Mouse (Mus musculus): ENCODE data around the gene Cmya5.
"Not testable (repeated sequence)": the region's sequence is repeated elsewhere in the genome, so short reads cannot be mapped to it uniquely, and the experiment has no call there.

Cmya5 gene

DNA sequence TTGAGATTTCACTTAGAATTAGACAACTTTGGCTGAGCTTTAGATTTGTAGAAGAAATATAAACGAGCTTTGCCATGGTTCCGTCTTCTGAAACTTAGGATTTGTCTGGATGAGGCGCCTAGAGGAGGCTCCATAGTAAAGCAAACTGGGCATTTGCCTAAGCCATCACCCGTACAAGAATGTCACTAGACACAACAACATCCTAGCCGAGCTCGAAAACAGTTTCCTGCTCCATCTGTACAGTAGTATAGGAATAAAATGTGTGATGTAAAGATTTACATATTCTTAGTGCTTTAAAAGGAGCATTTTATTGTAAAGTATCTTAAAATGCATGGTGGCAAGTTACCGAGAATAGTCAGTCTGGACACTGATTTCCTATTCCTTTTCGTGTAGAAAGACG is 22.2 kb downstream of the Cmya5 start:
- DNase-seq (ENCODE audit: low spot score): no peak

DNA sequence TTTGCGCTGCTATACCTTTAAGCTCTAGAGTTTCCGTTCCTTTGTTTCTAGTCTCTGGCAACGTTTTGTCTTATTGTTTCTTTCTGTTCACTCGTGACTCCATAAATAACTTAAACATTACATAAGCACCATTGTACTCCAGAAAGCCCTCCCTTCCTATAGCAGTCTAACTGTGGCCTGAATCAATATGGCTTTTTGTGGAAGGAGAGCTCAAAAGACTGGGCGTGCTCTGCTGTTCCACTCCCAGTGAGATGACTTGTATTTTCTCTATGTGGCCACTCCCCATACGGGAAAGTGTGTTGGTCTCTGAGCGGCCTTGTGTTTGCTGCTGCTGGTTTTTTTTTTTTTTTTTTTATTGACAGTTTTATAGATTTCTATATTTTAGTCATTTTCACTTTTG is 27.3 kb downstream of the Cmya5 start:
- DNase-seq (ENCODE audit: low spot score): no peak

DNA sequence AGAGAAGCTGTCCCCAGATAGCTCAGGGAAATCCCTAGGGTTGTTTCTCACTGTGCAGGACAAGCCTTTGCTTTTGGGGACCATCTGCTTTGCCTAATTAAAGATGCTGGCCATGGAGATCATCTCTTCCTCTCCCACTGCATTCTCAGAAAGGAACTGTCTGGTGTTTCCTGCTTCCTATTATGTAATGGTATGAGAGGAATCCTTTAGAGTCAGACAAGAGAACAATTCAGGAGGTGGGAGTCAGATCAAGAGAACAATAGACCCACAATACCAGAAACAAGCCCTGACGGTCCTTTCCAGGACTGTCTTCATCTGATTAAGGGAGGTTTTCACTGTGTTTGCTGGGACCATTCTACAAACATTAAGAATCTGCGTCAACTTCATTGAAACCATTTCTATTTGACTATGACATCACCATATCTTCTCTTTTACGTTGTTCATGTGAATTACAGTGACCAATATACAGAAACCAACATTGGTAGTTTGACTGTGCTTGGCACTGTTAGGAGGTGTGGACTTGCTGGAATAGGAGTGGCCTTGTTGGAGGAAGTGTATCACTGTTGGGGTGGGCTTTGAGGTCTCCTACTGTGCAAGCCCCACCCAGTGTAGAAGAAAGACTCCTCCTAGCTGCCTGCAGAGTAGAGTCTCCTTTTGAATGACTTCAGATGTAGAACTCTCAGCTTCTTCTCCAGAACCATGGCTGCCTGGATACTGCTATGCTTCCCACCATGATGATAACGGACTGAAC is 42.0 kb downstream of the Cmya5 start:
- no peak for DNase-seq (ENCODE audit: low spot score)

- no peak for DNase-seq (ENCODE audit: low spot score)
Measured at GRCm38 (mm10) chr13:93098596-93098995, 45.9 kb downstream of the Cmya5 start.

DNA sequence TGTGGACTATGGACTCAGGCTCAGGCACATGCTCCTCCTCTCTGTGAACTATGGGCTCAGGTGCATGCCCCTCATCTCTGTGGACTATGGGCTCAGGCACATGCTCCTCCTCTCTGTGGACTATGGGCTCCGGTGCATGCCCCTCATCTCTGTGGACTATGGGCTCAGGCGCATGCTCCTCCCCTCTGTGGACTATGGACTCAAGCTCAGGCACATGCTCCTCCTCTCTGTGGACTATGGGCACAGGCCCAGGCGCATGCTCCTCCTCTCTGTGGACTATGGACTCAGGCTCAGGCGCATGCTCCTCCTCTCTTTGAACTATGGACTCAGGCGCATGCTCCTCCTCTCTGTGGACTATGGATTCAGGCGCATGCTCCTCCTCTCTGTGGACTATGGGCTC is 47.9 kb downstream of the Cmya5 start:
- no peak for DNase-seq (ENCODE audit: low spot score)

GRCm38 (mm10) chr13:93095097-93095791 is 49.3 kb downstream of the Cmya5 start:
- no peak for DNase-seq (ENCODE audit: low spot score)

GRCm38 (mm10) chr13:93094204-93094935 is 50.2 kb downstream of the Cmya5 start:
- DNase-seq (ENCODE audit: low spot score): no peak

DNA sequence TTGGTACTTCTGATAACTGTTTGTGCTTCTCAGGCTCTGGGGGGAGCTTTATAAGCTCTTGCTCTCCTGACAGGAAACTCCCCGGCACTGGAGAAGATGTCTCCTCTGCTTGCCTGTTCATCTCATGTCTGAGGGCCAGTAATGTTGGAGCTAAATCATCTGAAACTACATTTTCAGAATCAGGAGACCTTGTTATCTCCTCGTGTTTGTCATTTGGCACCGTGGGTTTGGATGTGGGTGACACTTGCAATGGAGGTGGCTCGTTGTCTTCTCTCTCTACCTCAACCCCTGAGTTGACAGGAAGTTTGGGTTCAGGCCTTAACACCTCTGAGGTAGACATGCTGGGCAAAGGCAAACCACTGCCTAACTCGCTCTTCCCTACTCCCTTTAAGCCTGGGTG is 50.8 kb downstream of the Cmya5 start:
- no peak for DNase-seq (ENCODE audit: low spot score)

- DNase-seq (ENCODE audit: low spot score): no peak
Measured at GRCm38 (mm10) chr13:93092916-93093429, 51.6 kb downstream of the Cmya5 start.

- DNase-seq (ENCODE audit: low spot score): no peak
Measured at GRCm38 (mm10) chr13:93091866-93092455, 52.6 kb downstream of the Cmya5 start.

DNA sequence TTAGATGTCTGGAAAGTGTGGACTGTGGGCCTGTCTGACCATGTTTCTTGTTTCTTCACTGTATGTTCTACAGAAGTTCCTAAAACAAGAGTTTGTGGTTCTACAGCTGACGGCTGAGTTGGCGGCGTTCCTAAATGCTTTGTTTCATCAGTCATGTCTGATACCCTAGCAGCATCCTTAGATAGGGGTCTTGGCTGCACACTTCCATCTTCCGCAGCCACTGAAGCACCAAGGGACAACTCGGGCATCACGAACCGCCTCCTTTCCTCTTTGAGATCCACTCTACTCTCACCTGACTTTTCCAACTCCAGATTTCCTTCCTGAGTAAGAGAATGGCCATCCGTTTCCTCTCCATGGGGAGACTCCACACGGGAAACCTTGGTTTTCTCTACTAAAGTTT is 53.3 kb downstream of the Cmya5 start:
- no peak for DNase-seq (ENCODE audit: low spot score)

DNA sequence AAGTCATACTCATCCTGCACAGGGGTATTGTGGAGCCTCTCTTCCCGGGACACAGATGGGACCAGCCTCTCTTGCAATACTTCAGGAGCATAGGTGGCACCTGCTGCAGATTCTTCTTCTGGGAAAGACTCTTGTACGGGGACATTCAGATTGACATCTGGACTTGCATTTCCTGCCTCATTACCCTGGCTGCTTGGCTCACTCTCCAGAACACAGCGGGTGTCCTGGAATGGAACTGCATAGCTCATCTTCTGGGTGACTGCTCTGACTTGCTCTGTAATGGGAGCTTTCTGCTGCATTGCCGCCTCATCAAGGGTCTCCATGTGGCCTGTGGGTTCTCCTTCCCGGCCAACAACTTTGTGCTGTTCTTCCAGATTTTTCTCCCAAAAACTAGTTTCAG is 55.0 kb downstream of the Cmya5 start:
- no peak for DNase-seq (ENCODE audit: low spot score)

DNA sequence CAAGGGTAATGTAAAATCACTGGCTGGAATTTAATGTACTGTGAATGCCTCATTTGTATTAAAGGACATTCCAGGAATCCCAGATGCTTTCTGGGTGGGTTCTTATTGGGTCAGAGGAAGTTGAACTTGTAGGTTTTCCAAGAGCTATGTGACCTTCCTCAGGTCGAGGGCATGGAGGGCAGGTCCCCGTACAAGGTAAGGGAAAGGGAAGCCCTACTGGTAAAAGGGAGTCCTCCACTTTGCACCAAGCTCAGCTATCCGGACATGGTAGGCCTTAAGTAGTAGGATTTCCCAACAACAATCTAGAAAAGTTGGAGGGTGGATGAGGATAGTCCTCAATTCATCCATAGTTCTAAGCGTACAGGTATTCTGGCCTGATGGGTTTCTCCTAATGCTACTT is 58.8 kb downstream of the Cmya5 start:
- no peak for DNase-seq (ENCODE audit: low spot score)

GRCm38 (mm10) chr13:93082324-93082723 is 62.2 kb downstream of the Cmya5 start:
- DNase-seq (ENCODE audit: low spot score): not testable (repeated sequence)

DNA sequence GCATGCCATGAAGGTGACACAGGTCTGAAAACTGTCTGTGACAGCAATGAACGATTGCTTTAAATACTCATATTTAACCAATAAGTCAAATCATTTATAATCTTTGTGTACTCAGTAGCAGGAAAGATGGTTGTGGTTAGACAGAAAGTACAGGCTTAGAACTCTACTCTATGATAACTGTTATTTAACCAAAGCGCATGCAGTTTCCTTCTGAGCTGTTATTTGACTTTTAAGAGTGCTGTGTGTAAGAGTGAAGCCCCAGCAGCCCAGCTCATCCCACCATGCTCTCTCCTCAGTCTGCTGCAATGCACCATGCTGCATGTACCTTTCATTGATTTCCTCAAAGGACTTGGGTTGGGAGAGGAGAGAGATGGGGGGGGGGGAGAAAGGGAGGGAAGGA is 63.7 kb downstream of the Cmya5 start:
- no peak for DNase-seq (ENCODE audit: low spot score)

DNA sequence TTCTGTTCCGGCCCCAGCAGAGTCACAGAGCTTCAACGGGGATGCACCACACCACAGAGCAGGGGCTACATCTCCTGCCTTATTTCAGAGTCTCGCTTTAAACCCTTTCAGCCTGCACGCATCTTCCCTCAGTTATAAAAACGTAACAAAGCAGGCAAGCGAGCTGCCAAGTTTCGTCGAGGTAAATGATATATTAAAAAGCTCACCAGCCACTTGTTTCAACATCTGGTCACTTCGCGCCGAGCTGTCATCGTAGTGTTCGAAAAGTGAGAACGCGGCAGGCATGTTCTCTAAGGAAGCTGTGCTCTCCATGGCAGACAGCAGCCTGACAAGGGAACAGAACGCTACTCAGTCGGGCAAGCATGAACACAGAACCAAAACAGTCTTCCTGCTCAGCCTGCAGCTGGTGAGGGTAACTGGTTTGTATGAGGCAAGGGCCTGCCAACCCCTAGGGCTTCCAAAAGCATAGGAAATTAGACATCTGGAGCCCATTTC is 70.3 kb downstream of the Cmya5 start:
- no peak for DNase-seq (ENCODE audit: low spot score)

GRCm38 (mm10) chr13:93073595-93073994 is 70.9 kb downstream of the Cmya5 start:
- DNase-seq (ENCODE audit: low spot score): no peak

- no peak for DNase-seq (ENCODE audit: low spot score)
Measured at GRCm38 (mm10) chr13:93072871-93073411, 71.6 kb downstream of the Cmya5 start.

- DNase-seq (ENCODE audit: low spot score): no peak
Measured at GRCm38 (mm10) chr13:93070406-93070805, 74.1 kb downstream of the Cmya5 start.

DNA sequence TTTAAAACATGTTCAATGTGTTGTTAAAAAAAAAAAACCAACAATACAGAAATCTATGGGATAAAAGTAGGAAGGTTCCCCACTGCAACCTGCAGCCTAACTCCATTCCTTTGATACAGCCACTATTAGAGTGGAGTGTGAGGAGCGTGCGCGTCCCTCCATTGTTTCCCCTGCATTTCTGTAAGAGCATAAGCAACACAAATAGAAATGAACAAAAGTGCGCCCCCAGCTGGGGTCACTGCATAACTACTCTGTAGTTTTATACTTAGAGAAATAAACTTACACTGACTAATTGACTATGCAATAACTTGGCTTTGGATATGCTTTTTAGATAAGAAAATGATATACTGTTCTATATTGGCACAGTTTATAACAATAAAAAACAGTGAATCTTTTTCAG is 75.0 kb downstream of the Cmya5 start:
- DNase-seq (ENCODE audit: low spot score): no peak

DNA sequence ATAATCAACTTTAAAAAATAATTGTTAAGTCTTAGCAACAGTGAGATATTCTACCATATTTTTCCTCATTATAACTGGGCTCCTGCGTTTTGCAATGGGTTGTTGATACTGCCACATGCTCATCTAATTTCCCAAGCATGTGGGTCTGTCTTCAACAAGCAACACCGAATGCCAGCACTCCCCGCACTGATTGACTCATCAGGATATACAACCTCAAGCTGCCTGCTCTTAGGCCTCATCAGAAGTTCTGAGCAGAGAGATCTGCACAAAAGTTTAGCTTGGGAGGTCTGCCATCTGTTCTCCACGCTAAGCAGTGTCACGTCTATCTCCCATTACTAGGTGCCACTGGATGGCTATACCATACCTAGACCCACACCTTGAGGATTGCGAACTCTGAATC is 76.2 kb downstream of the Cmya5 start:
- no peak for DNase-seq (ENCODE audit: low spot score)

Data from testis, postnatal 14 days (tissue).